Mouse (Mus musculus): ENCODE data around the gene Abcb4. TPM values are rescaled to one million over a fixed set of nuclear protein-coding genes. Genes with fewer than 3 reads are reported as not detected.

Gene Abcb4
- total and polyA plus RNA-seq, 3 experiments = 7.1 to 19.0 (median 14.2) TPM

DNA sequence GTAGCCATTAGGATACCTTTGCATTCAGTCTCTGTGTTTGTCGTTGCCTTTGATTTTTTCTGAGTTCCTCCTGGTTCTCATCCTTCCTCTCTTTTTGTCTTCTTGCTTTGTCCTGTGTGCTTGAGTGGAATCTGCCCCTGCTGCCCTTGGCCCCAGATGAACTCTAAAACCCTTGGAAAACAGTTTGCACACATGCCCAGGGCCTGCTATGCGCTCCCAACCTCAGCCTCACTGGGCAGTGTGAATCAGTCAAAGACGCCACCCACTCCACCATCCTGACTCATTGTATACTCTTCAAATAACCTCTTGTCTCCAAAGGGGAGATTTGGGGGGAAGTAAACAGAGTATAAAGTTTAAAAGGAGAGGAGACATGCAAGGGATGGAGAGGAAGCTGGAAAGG, 4.7 kb downstream of the Abcb4 start:
- no peaks in the 10 kb centered on the region; the same call in 1 of the 2 replicates for H3K4me1 ChIP-seq (ENCODE audit: control insufficient read depth, insufficient read depth, low read length)
- no peak overlapping the region for H3K9ac ChIP-seq (ENCODE audit: low read depth, low read length)
- H3K27ac ChIP-seq = no peak overlapping the region
- H3K79me2 ChIP-seq (replicated peaks; ENCODE audit: control insufficient read depth, insufficient read depth, low read length) = no peaks in the 10 kb centered on the region
- TF ChIP-seq POLR2A (IDR thresholded peaks at IDR 0.05; ENCODE audit: insufficient read depth, low read depth, low read length) = no peak
- no peak for TF ChIP-seq EP300 (IDR thresholded peaks at IDR 0.05; ENCODE audit: insufficient read depth, low read depth, low read length)
- intact Hi-C loops (cut with DNase I) = no loop called here
- DNase-seq = no peak
- H3K4me3 ChIP-seq = no peak overlapping the region
- H3K36me3 ChIP-seq (ENCODE audit: control insufficient read depth, insufficient read depth, low read length) = no peaks in the 10 kb centered on the region
- no peaks in the 10 kb centered on the region for H3K27me3 ChIP-seq (ENCODE audit: control insufficient read depth, insufficient read depth, low read length)
- 71% methylated on average over 3 of the region's 3 CpGs for WGBS

DNA sequence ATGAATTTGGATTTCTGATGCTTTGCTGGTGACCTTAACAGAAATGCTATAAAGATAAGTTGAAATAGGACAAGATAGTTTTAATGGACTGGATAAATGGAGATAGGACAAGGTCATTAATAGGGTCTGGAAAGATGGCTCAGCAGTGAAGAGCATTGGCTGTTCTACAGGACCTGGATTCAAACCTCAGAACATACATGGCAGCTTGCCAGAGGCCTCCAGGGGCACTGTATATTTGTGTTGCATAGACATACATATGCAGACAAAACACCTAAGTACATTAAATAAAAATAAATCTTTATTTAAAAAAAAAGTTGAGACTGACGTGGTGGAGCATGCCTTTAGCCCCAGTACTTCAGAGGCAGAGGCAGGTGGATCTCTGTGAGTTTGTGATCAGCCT, 7.5 kb downstream of the Abcb4 start:
- Histone ChIP-seq H3K36me3 (ENCODE audit: control insufficient read depth, insufficient read depth, low read length) (no peaks in the 10 kb centered on the region), H3K4me3 (no peak overlapping the region), H3K4me1 (ENCODE audit: control insufficient read depth, insufficient read depth, low read length) (no peaks in the 10 kb centered on the region), H3K9ac (ENCODE audit: low read depth, low read length) (no peak overlapping the region), H3K79me2 (replicated peaks; ENCODE audit: control insufficient read depth, insufficient read depth, low read length) (no peaks in the 10 kb centered on the region), H3K27me3 (ENCODE audit: control insufficient read depth, insufficient read depth, low read length) (no peaks in the 10 kb centered on the region), H3K27ac (no peak overlapping the region)
- TF ChIP-seq EP300 (IDR thresholded peaks at IDR 0.05; ENCODE audit: insufficient read depth, low read depth, low read length) = no peak
- no peak for TF ChIP-seq CTCF (IDR thresholded peaks at IDR 0.05)
- TF ChIP-seq POLR2A (IDR thresholded peaks at IDR 0.05; ENCODE audit: insufficient read depth, low read depth, low read length) = no peak
- WGBS = 85% methylated on average over 1 of the region's 1 CpGs
- DNase-seq = no peak
- intact Hi-C loops (cut with DNase I) = no loop called here

DNA sequence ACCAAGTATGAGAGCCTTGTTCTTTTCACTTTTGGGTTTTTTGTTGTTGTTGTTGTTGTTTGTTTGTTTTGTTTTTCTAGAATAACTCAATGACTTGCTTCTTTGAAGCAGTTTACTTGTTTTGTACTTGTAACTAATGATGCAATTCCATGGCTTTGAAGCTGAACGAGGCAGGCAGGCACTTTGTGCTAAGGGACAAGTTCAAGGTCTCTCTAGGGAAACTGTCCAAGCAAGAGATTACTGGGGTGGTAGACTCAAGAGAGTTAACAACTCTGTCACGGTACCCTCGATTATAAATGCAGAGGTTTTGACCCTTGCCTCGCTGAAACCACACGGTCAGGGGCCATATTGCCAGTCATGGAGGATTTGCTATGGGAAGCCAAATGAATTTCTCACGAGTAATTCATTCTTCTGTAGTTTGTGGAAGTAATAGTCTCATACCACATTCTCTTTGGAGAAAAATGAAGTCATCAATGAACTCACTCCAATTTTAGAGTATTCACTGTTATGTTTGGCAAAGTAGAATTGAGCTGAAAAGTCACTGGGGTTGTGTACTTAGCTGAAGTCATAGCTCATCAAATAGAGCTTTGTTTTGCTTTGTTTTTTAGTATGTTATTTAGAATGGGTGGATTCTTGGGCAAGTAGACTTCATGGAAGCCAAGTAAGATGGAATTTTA, 8.8 kb downstream of the Abcb4 start:
- H3K4me1 ChIP-seq (ENCODE audit: control insufficient read depth, insufficient read depth, low read length) = no peaks in the 10 kb centered on the region
- H3K27ac ChIP-seq = no peak overlapping the region
- DNase-seq = no peak
- WGBS = 65% methylated on average over 6 of the region's 6 CpGs
- H3K9ac ChIP-seq (ENCODE audit: low read depth, low read length) = no peak overlapping the region
- TF ChIP-seq POLR2A (IDR thresholded peaks at IDR 0.05; ENCODE audit: insufficient read depth, low read depth, low read length) (no peak), CTCF (IDR thresholded peaks at IDR 0.05) (no peak), EP300 (IDR thresholded peaks at IDR 0.05; ENCODE audit: insufficient read depth, low read depth, low read length) (no peak)
- H3K36me3 ChIP-seq (ENCODE audit: control insufficient read depth, insufficient read depth, low read length) = no peaks in the 10 kb centered on the region
- no peaks in the 10 kb centered on the region for H3K79me2 ChIP-seq (replicated peaks; ENCODE audit: control insufficient read depth, insufficient read depth, low read length)
- no peak overlapping the region for H3K4me3 ChIP-seq
- intact Hi-C loops (cut with DNase I) = no loop called here
- H3K27me3 ChIP-seq (ENCODE audit: control insufficient read depth, insufficient read depth, low read length) = no peaks in the 10 kb centered on the region

DNA sequence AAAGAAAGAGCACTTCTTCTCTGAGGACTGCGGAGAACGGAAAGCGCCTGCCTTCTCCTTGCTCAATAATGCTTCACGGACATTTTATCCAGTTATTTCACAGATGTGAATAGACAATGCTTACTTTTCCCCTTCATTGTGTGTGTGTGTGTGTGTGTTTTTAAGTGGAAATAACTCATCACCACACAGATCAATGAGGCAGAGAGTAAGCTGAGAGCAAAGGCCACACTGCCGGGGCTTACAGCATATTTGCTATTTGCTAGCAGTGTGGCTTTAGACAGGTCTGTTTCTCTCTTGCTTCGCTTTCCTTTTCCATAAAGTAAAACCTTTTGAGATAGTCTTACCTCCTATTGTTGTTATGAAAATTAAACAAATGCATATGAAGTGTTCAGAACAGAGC, 11.0 kb downstream of the Abcb4 start:
- intact Hi-C loops (cut with DNase I) = no loop called here
- Histone ChIP-seq H3K4me3 (no peak overlapping the region), H3K79me2 (replicated peaks; ENCODE audit: control insufficient read depth, insufficient read depth, low read length) (no peaks in the 10 kb centered on the region), H3K9ac (ENCODE audit: low read depth, low read length) (no peak overlapping the region), H3K27me3 (ENCODE audit: control insufficient read depth, insufficient read depth, low read length) (no peaks in the 10 kb centered on the region), H3K36me3 (ENCODE audit: control insufficient read depth, insufficient read depth, low read length) (no peaks in the 10 kb centered on the region), H3K27ac (no peak overlapping the region), H3K4me1 (ENCODE audit: control insufficient read depth, insufficient read depth, low read length) (no peaks in the 10 kb centered on the region)
- TF ChIP-seq POLR2A (IDR thresholded peaks at IDR 0.05; ENCODE audit: insufficient read depth, low read depth, low read length) (no peak), CTCF (IDR thresholded peaks at IDR 0.05) (no peak), EP300 (IDR thresholded peaks at IDR 0.05; ENCODE audit: insufficient read depth, low read depth, low read length) (no peak)
- no peak for DNase-seq
- WGBS = 90% methylated on average over 6 of the region's 6 CpGs

DNA sequence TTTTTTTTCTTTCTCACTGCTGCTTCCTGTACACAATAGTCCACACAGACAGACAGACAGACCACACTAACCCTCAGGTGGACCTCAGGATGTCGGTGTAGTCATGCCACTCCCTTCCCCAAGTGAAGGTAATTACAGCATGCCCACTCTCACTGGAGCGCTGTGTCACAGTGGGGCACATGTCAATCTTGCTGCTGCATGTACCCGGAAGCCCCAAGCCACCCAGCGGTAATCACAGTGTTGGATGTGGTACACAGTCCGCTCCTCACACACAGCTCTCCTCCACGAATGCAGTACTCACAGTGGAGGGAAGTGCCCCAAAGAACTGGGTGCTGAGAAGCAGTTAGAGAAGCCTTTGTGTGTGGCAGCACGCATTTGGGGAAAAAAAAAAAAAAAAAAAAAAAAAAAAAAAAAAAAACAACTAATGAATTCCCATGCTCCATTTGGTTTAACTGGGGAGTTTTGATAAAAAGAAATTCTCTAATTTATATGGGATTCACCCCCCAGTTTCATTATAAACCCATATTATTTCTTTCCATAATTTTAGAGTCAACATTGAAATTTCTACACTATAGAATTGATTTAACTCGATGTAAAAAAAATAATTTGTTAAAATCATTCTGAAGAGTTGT, 18.2 kb downstream of the Abcb4 start:
- WGBS = 76% methylated on average over 8 of the region's 8 CpGs
- TF ChIP-seq POLR2A (IDR thresholded peaks at IDR 0.05; ENCODE audit: insufficient read depth, low read depth, low read length) (no peak), EP300 (IDR thresholded peaks at IDR 0.05; ENCODE audit: insufficient read depth, low read depth, low read length) (no peak), CTCF (IDR thresholded peaks at IDR 0.05) (no peak)
- H3K27ac ChIP-seq = no peak overlapping the region
- no peaks in the 10 kb centered on the region for H3K36me3 ChIP-seq (ENCODE audit: control insufficient read depth, insufficient read depth, low read length)
- H3K4me1 ChIP-seq (ENCODE audit: control insufficient read depth, insufficient read depth, low read length) = no peaks in the 10 kb centered on the region
- no peak overlapping the region for H3K4me3 ChIP-seq
- no peaks in the 10 kb centered on the region for H3K27me3 ChIP-seq (ENCODE audit: control insufficient read depth, insufficient read depth, low read length)
- H3K79me2 ChIP-seq (replicated peaks; ENCODE audit: control insufficient read depth, insufficient read depth, low read length) = no peaks in the 10 kb centered on the region
- intact Hi-C loops (cut with DNase I) = no loop called here
- H3K9ac ChIP-seq (ENCODE audit: low read depth, low read length) = no peak overlapping the region
- DNase-seq = no peak

DNA sequence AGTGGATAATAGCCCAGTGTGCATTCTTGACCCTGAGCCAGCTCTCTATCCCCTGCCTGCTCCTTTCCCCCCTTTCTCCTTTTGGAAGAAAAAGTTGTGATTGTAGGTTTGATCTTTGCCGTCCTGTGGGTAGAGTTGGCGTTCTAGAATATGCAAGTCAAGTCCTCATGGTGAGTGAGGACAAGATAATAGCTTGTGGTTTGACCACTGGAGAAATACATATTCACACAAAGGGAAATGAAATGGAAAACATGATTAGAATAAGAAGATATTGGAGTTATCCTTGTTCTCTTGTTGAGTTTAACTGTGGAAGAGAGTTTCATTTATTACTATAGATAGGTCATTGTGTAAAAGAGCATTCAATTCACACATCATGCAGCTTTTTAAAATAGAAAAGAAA, 22.9 kb downstream of the Abcb4 start:
- intact Hi-C loops (cut with DNase I) = no loop called here
- no peak overlapping the region for H3K4me3 ChIP-seq
- no peaks in the 10 kb centered on the region for H3K36me3 ChIP-seq (ENCODE audit: control insufficient read depth, insufficient read depth, low read length)
- 0 out of 2 replicates have a peak, but pooled peaks cover 3% of the 10 kb centered on the region for H3K27me3 ChIP-seq (ENCODE audit: control insufficient read depth, insufficient read depth, low read length)
- no peaks in the 10 kb centered on the region for H3K4me1 ChIP-seq (ENCODE audit: control insufficient read depth, insufficient read depth, low read length)
- no peak for DNase-seq
- TF ChIP-seq EP300 (IDR thresholded peaks at IDR 0.05; ENCODE audit: insufficient read depth, low read depth, low read length) (no peak), POLR2A (IDR thresholded peaks at IDR 0.05; ENCODE audit: insufficient read depth, low read depth, low read length) (no peak), CTCF (IDR thresholded peaks at IDR 0.05) (no peak)
- WGBS = 82% methylated on average over 2 of the region's 2 CpGs
- H3K79me2 ChIP-seq (replicated peaks; ENCODE audit: control insufficient read depth, insufficient read depth, low read length) = no peaks in the 10 kb centered on the region
- H3K9ac ChIP-seq (ENCODE audit: low read depth, low read length) = no peak overlapping the region
- H3K27ac ChIP-seq = no peak overlapping the region
